Mouse (Mus musculus): Measurements from ENCODE around the gene Pappa. TPM values are rescaled to one million over a fixed set of nuclear protein-coding genes. Genes with fewer than 3 reads are reported as not detected.

The Pappa gene
- total RNA-seq, 2 experiments from 2014 or later, result 0.94 to 0.98 TPM

- intact Hi-C loops (cut with DNase I), result no loop called here
- peak; percentile 12 to 24 for DNase-seq
Measured at GRCm38 (mm10) chr4:65321959-65322358, 198.0 kb downstream of the Pappa start.

- intact Hi-C loops (cut with DNase I), result no loop called here
- DNase-seq, result no peak
Measured at GRCm38 (mm10) chr4:65325816-65326215, 201.8 kb downstream of the Pappa start.

GRCm38 (mm10) chr4:65328486-65329308 is 204.7 kb downstream of the Pappa start:
- DNase-seq, result no peak
- intact Hi-C loops (cut with DNase I), result no loop called here

- DNase-seq, result no peak
- intact Hi-C loops (cut with DNase I), result no loop called here
Measured at GRCm38 (mm10) chr4:65333718-65334117, 209.7 kb downstream of the Pappa start.

GRCm38 (mm10) chr4:65341766-65342165 is 217.8 kb downstream of the Pappa start:
- intact Hi-C loops (cut with DNase I), result no loop called here
- no peak for DNase-seq

GRCm38 (mm10) chr4:65350521-65350920 is 226.5 kb downstream of the Pappa start:
- no peak for DNase-seq
- intact Hi-C loops (cut with DNase I), result no loop called here

- DNase-seq, result peak; percentile 41 to 48
- intact Hi-C loops (cut with DNase I), result no loop called here
Measured at GRCm38 (mm10) chr4:65354580-65354979, 230.6 kb downstream of the Pappa start.

- DNase-seq, result no peak
- intact Hi-C loops (cut with DNase I), result no loop called here
Measured at GRCm38 (mm10) chr4:65367135-65367534, 243.2 kb downstream of the Pappa start.

- peak; percentile 36 to 40 for DNase-seq
- intact Hi-C loops (cut with DNase I), result no loop called here
Measured at GRCm38 (mm10) chr4:65372731-65373130, 248.8 kb downstream of the Pappa start.

- intact Hi-C loops (cut with DNase I), result no loop called here
- DNase-seq, result no peak
Measured at GRCm38 (mm10) chr4:65373841-65374240, 249.9 kb downstream of the Pappa start.

- DNase-seq, result no peak
- intact Hi-C loops (cut with DNase I), result no loop called here
Measured at GRCm38 (mm10) chr4:65376571-65376970, 252.6 kb downstream of the Pappa start.

GRCm38 (mm10) chr4:65379461-65379860 is 255.5 kb downstream of the Pappa start:
- intact Hi-C loops (cut with DNase I), result no loop called here
- no peak for DNase-seq

- DNase-seq, result no peak
- intact Hi-C loops (cut with DNase I), result no loop called here
Measured at GRCm38 (mm10) chr4:65383070-65383469, 259.1 kb downstream of the Pappa start.

GRCm38 (mm10) chr4:65391001-65391400 is 267.0 kb downstream of the Pappa start:
- peak; percentile 27 to 39 for DNase-seq
- intact Hi-C loops (cut with DNase I), result no loop called here

- intact Hi-C loops (cut with DNase I), result no loop called here
- DNase-seq, result peak in 1 of 2 experiments; percentile 6
Measured at GRCm38 (mm10) chr4:65396806-65397205, 272.8 kb downstream of the Pappa start.

GRCm38 (mm10) chr4:65399457-65399856 is 275.5 kb downstream of the Pappa start:
- intact Hi-C loops (cut with DNase I), result no loop called here
- no peak for DNase-seq

GRCm38 (mm10) chr4:65402286-65402685 is 278.3 kb downstream of the Pappa start:
- intact Hi-C loops (cut with DNase I), result no loop called here
- no peak for DNase-seq

GRCm38 (mm10) chr4:65402836-65403634 is 279.1 kb downstream of the Pappa start:
- DNase-seq, result peak; percentile 15 to 23
- intact Hi-C loops (cut with DNase I), result no loop called here
